Mouse (Mus musculus): ENCODE measurements around the gene Bok. TPM values are rescaled to one million over a fixed set of nuclear protein-coding genes. Genes with fewer than 3 reads are reported as not detected.

The Bok gene
- polyA plus RNA-seq, 1 experiment from 2014 or later: 95.8 TPM

GRCm38 (mm10) chr1:93725665-93726064 lies 40.2 kb downstream of the Bok start:
- no peaks in the 10 kb centered on the region for H3K27me3 ChIP-seq
- 93% methylated on average over 5 of the region's 5 CpGs for WGBS
- no peak overlapping the region for H3K4me3 ChIP-seq
- H3K4me1 ChIP-seq: no peaks in the 10 kb centered on the region
- H3K36me3 ChIP-seq: no peaks in the 10 kb centered on the region
- no peak overlapping the region for H3K4me2 ChIP-seq (replicated peaks)
- H3K9ac ChIP-seq (replicated peaks): no peak overlapping the region
- no peak for ATAC-seq (replicated peaks)
- no peaks in the 10 kb centered on the region for H3K9me3 ChIP-seq
- H3K27ac ChIP-seq (replicated peaks): no peak overlapping the region

DNA sequence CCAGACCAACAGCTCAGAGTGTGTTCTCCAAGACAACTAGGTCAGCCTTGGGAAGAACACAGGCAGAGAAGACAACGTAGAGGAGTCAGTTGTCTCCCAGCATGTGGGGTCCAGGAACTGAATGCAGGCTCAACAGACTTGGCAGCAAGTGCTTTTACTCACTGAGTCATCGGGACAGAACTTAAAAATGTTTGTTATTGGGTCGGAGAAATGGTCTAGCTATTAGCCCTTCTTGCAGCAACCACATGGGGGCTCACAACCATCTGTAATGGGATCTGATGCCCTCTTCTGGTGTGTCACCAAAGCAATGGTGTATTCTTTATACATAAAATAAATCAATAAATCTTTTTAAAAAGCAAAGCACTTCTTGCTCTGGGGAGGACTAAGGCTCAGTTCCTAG lies 40.7 kb downstream of the Bok start:
- ATAC-seq (replicated peaks): no peak
- H3K9me3 ChIP-seq: no peaks in the 10 kb centered on the region
- no peak overlapping the region for H3K4me2 ChIP-seq (replicated peaks)
- no peaks in the 10 kb centered on the region for H3K27me3 ChIP-seq
- H3K9ac ChIP-seq (replicated peaks): no peak overlapping the region
- H3K4me3 ChIP-seq: no peak overlapping the region
- 80% methylated on average over 3 of the region's 3 CpGs for WGBS
- H3K27ac ChIP-seq (replicated peaks): no peak overlapping the region
- no peaks in the 10 kb centered on the region for H3K4me1 ChIP-seq
- H3K36me3 ChIP-seq: no peaks in the 10 kb centered on the region

- Histone ChIP-seq H3K4me1 (peaks cover 4% of the 10 kb centered on the region; the same call in 1 of the 2 replicates), H3K27me3 (no peaks in the 10 kb centered on the region), H3K9ac (replicated peaks) (no peak overlapping the region), H3K4me3 (no peak overlapping the region), H3K27ac (replicated peaks) (no peak overlapping the region), H3K9me3 (no peaks in the 10 kb centered on the region), H3K36me3 (no peaks in the 10 kb centered on the region), H3K4me2 (replicated peaks) (no peak overlapping the region)
- no peak for ATAC-seq (replicated peaks)
- whole genome bisulfite sequencing: 70% methylated on average over 3 of the region's 3 CpGs
Measured at GRCm38 (mm10) chr1:93726974-93727373, 41.5 kb downstream of the Bok start.

DNA sequence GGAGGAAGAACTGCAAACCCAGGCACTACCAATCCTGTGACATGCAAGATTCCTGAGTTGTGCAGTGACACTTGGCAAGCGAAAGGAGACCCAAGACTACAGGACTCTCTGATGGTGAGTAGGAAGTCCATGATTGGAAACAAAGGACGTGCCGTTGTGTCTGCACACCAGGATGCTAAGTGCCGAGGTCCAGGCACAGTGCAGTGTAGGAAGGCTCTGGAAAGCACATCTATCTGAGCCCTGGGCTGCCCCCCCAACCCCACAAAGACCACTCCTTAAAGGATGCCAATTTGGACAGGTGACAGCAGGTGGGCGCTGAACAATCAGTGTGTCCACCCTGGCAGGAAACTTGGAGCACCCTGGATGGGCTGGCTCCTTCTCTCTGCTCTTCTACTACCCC lies 45.6 kb downstream of the Bok start:
- ATAC-seq (replicated peaks): peak; percentile 55; the same call in 1 of the 2 replicates
- Histone ChIP-seq H3K9me3 (no peaks in the 10 kb centered on the region), H3K4me3 (no peak overlapping the region), H3K9ac (replicated peaks) (no peak overlapping the region), H3K4me2 (replicated peaks) (no peak overlapping the region), H3K27ac (replicated peaks) (no peak overlapping the region), H3K36me3 (no peaks in the 10 kb centered on the region), H3K4me1 (peaks cover 6% of the 10 kb centered on the region; the same call in 1 of the 2 replicates), H3K27me3 (no peaks in the 10 kb centered on the region)
- 83% methylated on average over 5 of the region's 5 CpGs for WGBS

DNA sequence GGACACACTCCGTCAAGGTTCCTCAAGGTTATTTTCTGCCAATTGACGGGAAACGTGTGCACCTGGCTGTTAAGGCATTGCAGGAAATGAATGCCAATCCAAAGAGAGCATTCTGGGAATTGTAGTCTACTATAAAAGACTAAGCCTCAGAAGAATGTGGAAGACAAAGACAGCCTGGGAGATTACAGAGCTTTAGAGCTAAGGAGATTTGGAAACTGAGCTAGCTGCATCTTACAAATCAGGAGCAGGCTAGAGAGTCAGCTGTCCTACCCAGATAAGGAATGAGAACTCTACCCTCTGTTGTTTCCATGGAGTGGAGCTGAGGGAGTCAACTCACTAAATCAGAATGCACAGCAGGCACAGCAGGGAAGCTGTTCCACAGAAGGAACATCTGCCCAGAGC lies 46.4 kb downstream of the Bok start:
- H3K9me3 ChIP-seq: no peaks in the 10 kb centered on the region
- no peaks in the 10 kb centered on the region for H3K36me3 ChIP-seq
- H3K27me3 ChIP-seq: no peaks in the 10 kb centered on the region
- peaks cover 6% of the 10 kb centered on the region; the same call in 1 of the 2 replicates for H3K4me1 ChIP-seq
- H3K9ac ChIP-seq (replicated peaks): no peak overlapping the region
- no peak overlapping the region for H3K4me2 ChIP-seq (replicated peaks)
- H3K27ac ChIP-seq (replicated peaks): peak overlapping the region; percentile 64
- 6% methylated on average over 3 of the region's 3 CpGs for WGBS
- ATAC-seq (replicated peaks): peak; percentile 59
- no peak overlapping the region for H3K4me3 ChIP-seq

DNA sequence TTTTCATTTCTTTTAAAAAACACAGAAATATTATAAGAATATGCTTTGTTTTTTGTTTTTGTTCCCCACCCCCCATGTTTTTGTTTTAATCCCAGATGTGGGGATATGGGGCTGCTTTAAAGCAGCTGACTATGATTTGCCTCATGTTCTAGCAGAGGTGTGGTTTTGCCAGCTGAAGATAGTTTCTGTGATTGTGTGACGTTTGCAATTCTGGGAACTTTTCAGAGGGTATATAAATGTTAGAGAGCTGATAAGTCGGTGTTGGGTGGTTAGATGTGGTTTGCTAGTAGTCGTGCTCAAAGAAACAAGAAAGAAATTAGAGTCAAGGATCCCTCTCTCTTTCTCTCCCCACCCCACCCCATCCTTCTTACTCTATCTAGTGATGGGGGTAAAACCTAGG lies 50.4 kb downstream of the Bok start:
- no peak overlapping the region for H3K4me3 ChIP-seq
- no peaks in the 10 kb centered on the region for H3K9me3 ChIP-seq
- no peak overlapping the region for H3K4me2 ChIP-seq (replicated peaks)
- H3K36me3 ChIP-seq: no peaks in the 10 kb centered on the region
- H3K27me3 ChIP-seq: no peaks in the 10 kb centered on the region
- H3K9ac ChIP-seq (replicated peaks): no peak overlapping the region
- 94% methylated on average over 3 of the region's 3 CpGs for WGBS
- H3K27ac ChIP-seq (replicated peaks): no peak overlapping the region
- peaks cover 6% of the 10 kb centered on the region; the same call in 1 of the 2 replicates for H3K4me1 ChIP-seq
- ATAC-seq (replicated peaks): no peak

DNA sequence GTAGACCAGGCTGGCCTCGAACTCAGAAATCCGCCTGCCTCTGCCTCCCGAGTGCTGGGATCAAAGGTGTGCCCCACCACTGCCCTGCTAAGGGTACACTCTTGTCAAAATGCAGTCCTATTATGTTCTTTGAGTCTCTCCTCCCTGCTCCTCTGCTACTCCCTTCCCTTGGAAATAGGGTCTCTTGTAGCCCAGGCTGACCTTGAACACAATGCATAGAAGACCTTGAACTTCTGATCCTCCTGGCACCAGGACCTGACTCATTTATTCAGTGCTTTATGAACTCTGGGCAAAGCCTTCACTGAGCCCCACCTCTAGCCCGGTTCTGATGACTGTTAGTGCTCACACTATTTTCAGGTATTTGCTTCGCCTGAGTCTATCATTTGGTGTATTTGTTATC lies 52.3 kb downstream of the Bok start:
- Histone ChIP-seq H3K4me3 (no peak overlapping the region), H3K27me3 (no peaks in the 10 kb centered on the region), H3K9ac (replicated peaks) (no peak overlapping the region), H3K4me2 (replicated peaks) (no peak overlapping the region), H3K36me3 (no peaks in the 10 kb centered on the region), H3K9me3 (no peaks in the 10 kb centered on the region), H3K27ac (replicated peaks) (no peak overlapping the region), H3K4me1 (no peaks in the 10 kb centered on the region)
- 94% methylated on average over 5 of the region's 5 CpGs for WGBS
- ATAC-seq (replicated peaks): no peak

GRCm38 (mm10) chr1:93740671-93741070 lies 55.2 kb downstream of the Bok start:
- no peaks in the 10 kb centered on the region for H3K9me3 ChIP-seq
- H3K4me2 ChIP-seq (replicated peaks): no peak overlapping the region
- H3K36me3 ChIP-seq: peaks cover 3% of the 10 kb centered on the region; the same call in 1 of the 2 replicates
- H3K9ac ChIP-seq (replicated peaks): no peak overlapping the region
- no peak for ATAC-seq (replicated peaks)
- H3K27me3 ChIP-seq: no peaks in the 10 kb centered on the region
- H3K4me3 ChIP-seq: no peak overlapping the region
- no peaks in the 10 kb centered on the region for H3K4me1 ChIP-seq
- 99% methylated on average over 2 of the region's 2 CpGs for WGBS
- no peak overlapping the region for H3K27ac ChIP-seq (replicated peaks)

- no peaks in the 10 kb centered on the region for H3K9me3 ChIP-seq
- WGBS: 93% methylated on average over 4 of the region's 4 CpGs
- H3K4me1 ChIP-seq: no peaks in the 10 kb centered on the region
- no peaks in the 10 kb centered on the region for H3K27me3 ChIP-seq
- H3K36me3 ChIP-seq: peaks cover 3% of the 10 kb centered on the region; the same call in 1 of the 2 replicates
- no peak for ATAC-seq (replicated peaks)
- H3K27ac ChIP-seq (replicated peaks): no peak overlapping the region
- H3K9ac ChIP-seq (replicated peaks): no peak overlapping the region
- no peak overlapping the region for H3K4me2 ChIP-seq (replicated peaks)
- H3K4me3 ChIP-seq: no peak overlapping the region
Measured at GRCm38 (mm10) chr1:93741987-93742386, 56.5 kb downstream of the Bok start.

DNA sequence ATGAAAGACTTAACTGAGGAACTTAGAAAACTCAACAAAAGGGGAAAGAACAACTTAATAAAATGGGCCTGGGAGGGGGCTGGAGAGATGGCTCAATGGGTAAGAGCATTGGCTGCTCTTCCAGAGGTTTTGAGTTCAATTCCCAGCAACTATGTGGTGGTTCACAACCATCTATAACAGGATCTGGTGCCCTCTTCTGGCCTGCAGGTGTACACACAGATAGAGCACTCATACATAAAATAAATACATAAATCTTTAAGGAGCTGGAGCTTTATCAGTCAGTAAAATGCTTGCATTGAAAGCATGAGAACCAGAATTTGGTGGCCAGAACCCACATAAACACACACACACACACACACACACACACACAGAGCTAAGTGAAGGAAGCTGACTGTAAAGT lies 57.5 kb downstream of the Bok start:
- ATAC-seq (replicated peaks): no peak

More for the DNA sequence above, 57.5 kb downstream of the Bok start:
- Histone ChIP-seq H3K4me1 (no peaks in the 10 kb centered on the region), H3K4me2 (replicated peaks) (no peak overlapping the region), H3K9me3 (no peaks in the 10 kb centered on the region), H3K4me3 (no peak overlapping the region), H3K27me3 (no peaks in the 10 kb centered on the region), H3K36me3 (peaks cover 3% of the 10 kb centered on the region; the same call in 1 of the 2 replicates), H3K27ac (replicated peaks) (no peak overlapping the region), H3K9ac (replicated peaks) (no peak overlapping the region)

Other genes with a start within 250 kb of the Bok start
- gene Hdlbp, start 206.8 kb upstream of the Bok start, polyA plus RNA-seq (2015; fragmentation: Nextera tagmentation; extraction: Ambion mirVana): 61.1 and 66.5 TPM in 2 replicates
- 3.2 and 4.3 TPM in 2 replicates for gene Farp2, start 173.6 kb upstream of the Bok start, polyA plus RNA-seq (2015; fragmentation: Nextera tagmentation; extraction: Ambion mirVana)
- 297 and 299 TPM in 2 replicates for gene Stk25, start 27.0 kb upstream of the Bok start, polyA plus RNA-seq (2015; fragmentation: Nextera tagmentation; extraction: Ambion mirVana)
- 104 and 106 TPM in 2 replicates for gene Atg4b, start 65.8 kb downstream of the Bok start, polyA plus RNA-seq (2015; fragmentation: Nextera tagmentation; extraction: Ambion mirVana)
- 43.1 and 47.4 TPM in 2 replicates for gene Thap4, start 69.2 kb downstream of the Bok start, polyA plus RNA-seq (2015; fragmentation: Nextera tagmentation; extraction: Ambion mirVana)
- 183 and 192 TPM in 2 replicates for gene Dtymk, start 116.3 kb downstream of the Bok start, polyA plus RNA-seq (2015; fragmentation: Nextera tagmentation; extraction: Ambion mirVana)
- 10.7 and 11.4 TPM in 2 replicates for gene Ing5, start 118.3 kb downstream of the Bok start, polyA plus RNA-seq (2015; fragmentation: Nextera tagmentation; extraction: Ambion mirVana)
- 15.5 and 16.1 TPM in 2 replicates for gene D2hgdh, start 139.2 kb downstream of the Bok start, polyA plus RNA-seq (2015; fragmentation: Nextera tagmentation; extraction: Ambion mirVana)
- gene Gal3st2, start 175.6 kb downstream of the Bok start, polyA plus RNA-seq (2015; fragmentation: Nextera tagmentation; extraction: Ambion mirVana): not detected in 2 replicates
- gene Gal3st2b, start 232.7 kb downstream of the Bok start, polyA plus RNA-seq (2015; fragmentation: Nextera tagmentation; extraction: Ambion mirVana): not detected in 2 replicates

Measured in forebrain, embryonic 15.5 days (tissue).